Mouse (Mus musculus): ENCODE results near the gene Dclk3. TPM values are rescaled to one million over a fixed set of nuclear protein-coding genes. Genes with fewer than 3 reads are reported as not detected.

Dclk3 gene
- total RNA-seq, 4 experiments from 2014 or later: 51.1 to 57.2 (median 55.9) TPM

GRCm38 (mm10) chr9:111439836-111440201 is 938 bp downstream of the Dclk3 start:
- DNase-seq (ENCODE audit: low spot score in 2 of 2): peak in 1 of 2 experiments; percentile 81

- DNase-seq (ENCODE audit: low spot score in 2 of 2): no peak
These were observed 1.6 kb downstream of the Dclk3 start for GRCm38 (mm10) chr9:111440446-111440845.

GRCm38 (mm10) chr9:111441151-111441550 is 2.3 kb downstream of the Dclk3 start:
- DNase-seq (ENCODE audit: low spot score in 2 of 2): no peak

GRCm38 (mm10) chr9:111446204-111446603 is 7.3 kb downstream of the Dclk3 start:
- no peak for DNase-seq (ENCODE audit: low spot score in 2 of 2)

GRCm38 (mm10) chr9:111448976-111449375 is 10.1 kb downstream of the Dclk3 start:
- no peak for DNase-seq (ENCODE audit: low spot score in 2 of 2)

- DNase-seq (ENCODE audit: low spot score in 2 of 2): no peak
These were observed 11.0 kb downstream of the Dclk3 start for GRCm38 (mm10) chr9:111449880-111450279.

GRCm38 (mm10) chr9:111450853-111451404 is 12.0 kb downstream of the Dclk3 start:
- DNase-seq (ENCODE audit: low spot score in 2 of 2): no peak

GRCm38 (mm10) chr9:111453895-111454294 is 15.0 kb downstream of the Dclk3 start:
- DNase-seq (ENCODE audit: low spot score in 2 of 2): no peak

GRCm38 (mm10) chr9:111457176-111457935 is 18.5 kb downstream of the Dclk3 start:
- DNase-seq (ENCODE audit: low spot score in 2 of 2): no peak

GRCm38 (mm10) chr9:111457936-111458310 is 19.0 kb downstream of the Dclk3 start:
- DNase-seq (ENCODE audit: low spot score in 2 of 2): no peak

GRCm38 (mm10) chr9:111459466-111459865 is 20.6 kb downstream of the Dclk3 start:
- no peak for DNase-seq (ENCODE audit: low spot score in 2 of 2)

- DNase-seq (ENCODE audit: low spot score in 2 of 2): no peak
These were observed 21.4 kb downstream of the Dclk3 start for GRCm38 (mm10) chr9:111460201-111460814.

GRCm38 (mm10) chr9:111461415-111462103 is 22.7 kb downstream of the Dclk3 start:
- no peak for DNase-seq (ENCODE audit: low spot score in 2 of 2)

GRCm38 (mm10) chr9:111465666-111466065 is 26.8 kb downstream of the Dclk3 start:
- DNase-seq (ENCODE audit: low spot score in 2 of 2): no peak

- DNase-seq (ENCODE audit: low spot score in 2 of 2): no peak
These were observed 35.0 kb downstream of the Dclk3 start for GRCm38 (mm10) chr9:111473686-111474457.

- no peak for DNase-seq (ENCODE audit: low spot score in 2 of 2)
These were observed 35.5 kb downstream of the Dclk3 start for GRCm38 (mm10) chr9:111474458-111474745.

GRCm38 (mm10) chr9:111475281-111475680 is 36.4 kb downstream of the Dclk3 start:
- no peak for DNase-seq (ENCODE audit: low spot score in 2 of 2)

- no peak for DNase-seq (ENCODE audit: low spot score in 2 of 2)
These were observed 37.1 kb downstream of the Dclk3 start for GRCm38 (mm10) chr9:111475973-111476372.

GRCm38 (mm10) chr9:111476479-111477016 is 37.7 kb downstream of the Dclk3 start:
- no peak for DNase-seq (ENCODE audit: low spot score in 2 of 2)

- no peak for DNase-seq (ENCODE audit: low spot score in 2 of 2)
These were observed 40.1 kb downstream of the Dclk3 start for GRCm38 (mm10) chr9:111478853-111479490.

GRCm38 (mm10) chr9:111481011-111481410 is 42.1 kb downstream of the Dclk3 start:
- DNase-seq (ENCODE audit: low spot score in 2 of 2): no peak
